Mouse (Mus musculus) c-Kit-positive CD71-negative TER-119-negative erythroid progenitor cells, embryonic 14.5 days (primary cell): ENCODE data around the gene Large1.

Source experiments
- DNase-seq: peaks from one replicate; pipeline ENCODE4 v3.0.0-alpha.2; 2013; ENCODE audit warnings: low read depth

The Large1 gene

DNA sequence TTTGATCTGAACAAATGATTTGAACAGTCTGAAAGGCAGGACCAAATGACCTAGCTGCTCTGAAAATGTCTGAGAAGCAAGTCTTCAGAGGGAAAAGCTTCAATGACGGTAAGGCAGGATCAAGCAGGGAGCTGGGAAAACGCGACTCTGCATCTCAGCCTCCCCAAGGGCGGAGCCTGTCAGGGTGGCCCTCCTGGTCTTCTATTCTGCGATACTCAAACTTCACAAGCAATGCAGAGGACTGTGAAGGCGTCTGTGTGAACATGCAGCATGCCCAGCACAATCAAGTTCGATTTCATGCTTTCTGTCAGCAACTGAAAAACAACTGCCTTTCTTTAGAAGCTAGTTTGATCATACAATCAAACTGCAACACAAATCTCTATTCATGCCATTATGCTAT, 586.6 kb downstream of the Large1 start:
- no peak for DNase-seq

DNA sequence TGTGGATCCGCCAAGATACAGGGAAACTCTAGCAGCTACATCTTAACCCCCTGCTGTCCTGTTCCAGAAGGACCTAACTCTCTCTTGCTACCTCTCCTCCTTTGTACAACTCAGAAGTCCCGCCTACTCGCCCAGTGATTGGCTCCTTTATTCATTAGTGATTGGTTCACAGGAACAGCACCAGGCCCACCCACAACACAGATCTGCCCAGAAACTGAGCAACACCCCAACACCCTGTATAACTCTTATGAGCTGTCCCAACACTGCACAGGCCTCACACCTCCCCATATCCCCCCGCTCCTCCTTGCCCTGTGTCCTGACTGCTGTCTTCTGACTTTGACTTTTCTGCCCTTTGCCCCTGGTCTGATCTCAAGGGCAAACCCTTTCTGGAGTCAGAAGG, 587.6 kb downstream of the Large1 start:
- DNase-seq, result no peak
